Mouse (Mus musculus): ENCODE data around the gene Nmd3.

- no peak for TF ChIP-seq CTCF (IDR thresholded peaks at IDR 0.05; ENCODE audit: low read depth)
- TF ChIP-seq EP300 (IDR thresholded peaks at IDR 0.05; ENCODE audit: low read depth), result no peak
These were observed 51.6 kb downstream of the Nmd3 start for GRCm38 (mm10) chr3:69773356-69773755.

All from liver, postnatal 0 days (tissue).